Mouse (Mus musculus): ENCODE measurements around the gene Slc16a13.
A peak's percentile ranks its signal among the peaks of the same experiment; 100 is the strongest.

Slc16a13 gene

DNA sequence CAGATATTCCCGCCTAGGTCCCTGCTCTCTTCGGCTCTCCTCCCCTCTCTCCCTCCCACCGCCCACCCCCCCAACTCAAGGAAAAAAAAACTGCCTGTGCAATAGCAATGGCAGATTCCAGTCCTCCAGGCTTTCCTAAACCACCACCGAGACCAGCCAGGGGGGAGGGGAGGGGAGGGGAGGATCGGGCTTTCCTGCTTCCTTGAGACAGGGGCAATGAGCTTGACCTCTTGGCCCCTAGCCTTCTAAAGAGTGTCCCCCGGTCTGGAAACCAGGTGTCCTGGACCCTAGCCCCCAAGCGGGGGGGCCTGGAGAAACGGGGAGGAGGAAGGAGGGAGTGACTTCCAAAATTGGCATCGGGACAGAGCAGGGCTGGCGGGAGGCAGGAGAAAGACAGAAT, 11.7 kb upstream of the Slc16a13 start:
- DNase-seq (ENCODE audit: low spot score in 2 of 2): no peak

DNA sequence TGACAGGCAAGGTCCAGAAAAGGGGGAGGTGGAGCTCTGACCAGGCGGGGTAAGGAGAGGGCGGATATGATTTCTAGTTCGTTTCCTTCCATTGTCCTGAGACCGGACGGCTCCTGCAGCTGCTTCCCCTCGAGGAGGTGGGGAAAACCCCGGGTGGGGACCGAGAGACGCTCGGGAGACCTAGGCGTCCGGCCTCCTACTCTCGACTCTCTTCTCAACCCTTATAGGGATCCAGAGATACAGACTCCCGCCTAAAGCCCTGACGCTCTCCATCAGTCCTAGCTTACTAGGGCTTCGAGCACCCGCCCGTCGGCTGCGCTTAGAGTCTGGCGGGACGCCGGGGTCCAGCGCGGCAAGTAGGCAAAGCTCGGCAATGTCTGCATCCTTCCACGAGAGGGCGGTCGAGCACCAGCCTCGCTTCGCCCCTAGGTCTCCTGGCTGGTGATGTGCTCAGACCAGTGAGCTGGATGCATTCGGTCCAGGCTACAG, 9.4 kb upstream of the Slc16a13 start:
- DNase-seq (ENCODE audit: low spot score in 2 of 2): peak; percentile 71 to 82

DNA sequence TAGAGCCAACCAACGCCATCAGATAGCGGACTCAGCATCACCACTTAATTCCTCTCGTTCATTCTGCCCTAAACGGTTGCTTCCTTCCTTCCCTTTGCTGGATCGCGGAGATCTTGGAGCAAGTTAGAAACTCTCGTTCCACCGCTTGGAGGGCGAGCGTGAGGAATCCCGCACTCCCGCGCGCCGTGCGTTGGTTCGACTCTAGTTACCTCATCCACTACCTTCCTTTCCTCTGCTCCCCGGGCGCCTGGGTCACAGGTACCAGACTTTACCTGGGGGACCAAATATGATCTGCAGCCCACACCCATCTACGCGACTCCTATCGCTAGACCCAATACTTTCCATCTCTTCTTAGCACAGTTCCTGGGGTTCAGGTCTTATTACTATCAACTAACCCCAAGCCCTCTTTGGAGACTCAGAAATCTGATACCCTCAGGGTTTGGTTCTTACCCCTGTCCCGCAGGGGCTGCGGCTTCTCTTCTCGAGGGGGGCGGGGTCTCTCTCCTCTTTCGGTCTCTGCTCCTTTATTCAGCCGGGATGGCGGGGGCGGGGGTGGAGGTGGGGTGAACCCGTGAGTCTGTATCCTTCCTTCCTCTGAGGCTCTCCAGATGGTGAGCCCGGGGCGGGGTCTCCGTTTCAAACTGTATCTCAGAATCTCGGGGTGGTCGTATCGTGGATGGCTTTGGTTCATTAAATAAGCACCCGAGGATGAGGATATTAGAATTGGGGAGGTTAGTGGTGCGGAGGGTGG, 8.6 kb upstream of the Slc16a13 start, which contains the start of gene Bcl6b:
Gene Bcl6b, minus strand, starts transcription at position 539 of the 751 bp plus-strand sequence.
- DNase-seq (ENCODE audit: low spot score in 2 of 2): no peak

DNA sequence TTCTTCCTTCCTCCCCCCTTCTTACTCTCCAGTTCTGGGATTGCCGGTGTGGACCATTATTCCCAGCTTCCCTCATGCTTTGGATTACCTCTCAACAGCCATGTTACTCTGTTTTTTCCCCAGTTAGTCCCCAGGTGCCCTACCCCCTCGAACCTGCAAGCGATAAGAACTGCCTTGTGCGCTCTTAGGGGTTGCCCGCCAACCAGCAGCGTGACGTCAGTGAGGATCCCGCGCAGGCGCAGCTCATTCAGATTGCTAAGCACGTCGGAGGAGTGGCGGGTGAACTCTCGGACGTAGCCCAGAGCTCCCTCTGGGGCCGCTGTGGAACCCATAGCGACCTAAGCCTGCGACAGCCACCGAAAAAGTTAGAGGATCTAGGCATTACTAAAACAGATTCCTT, 8.0 kb upstream of the Slc16a13 start:
- peak; percentile 62 to 83 for DNase-seq (ENCODE audit: low spot score in 2 of 2)

DNA sequence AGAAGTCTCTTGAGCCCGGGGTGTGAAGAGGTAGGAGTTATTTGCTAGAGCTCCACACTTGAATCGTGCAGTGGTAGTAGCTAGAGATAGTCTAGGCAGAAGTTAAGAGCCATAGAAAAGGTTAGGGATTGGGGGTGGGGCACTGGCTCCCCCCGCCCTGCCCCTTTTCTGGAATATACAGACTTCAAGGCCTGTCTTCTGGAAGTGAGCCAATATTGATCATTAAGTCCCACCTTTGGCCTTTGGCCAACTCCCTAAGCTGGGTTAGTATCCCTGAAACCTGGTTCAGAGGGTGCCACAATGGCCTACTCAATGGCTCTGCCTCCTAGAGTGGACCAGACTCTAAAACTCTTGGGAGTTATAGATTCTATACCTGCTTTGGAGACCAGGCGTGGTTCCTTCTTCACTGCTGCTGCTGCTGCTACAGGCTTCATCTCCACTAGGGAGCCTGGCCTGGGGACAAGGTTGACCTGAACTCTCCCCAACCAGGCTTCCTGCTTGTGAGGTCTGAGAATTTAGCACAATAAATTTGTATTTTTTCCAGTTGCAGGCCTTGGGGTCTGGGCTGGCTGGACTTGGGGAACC, 6.9 kb upstream of the Slc16a13 start:
- no peak for DNase-seq (ENCODE audit: low spot score in 2 of 2)

DNA sequence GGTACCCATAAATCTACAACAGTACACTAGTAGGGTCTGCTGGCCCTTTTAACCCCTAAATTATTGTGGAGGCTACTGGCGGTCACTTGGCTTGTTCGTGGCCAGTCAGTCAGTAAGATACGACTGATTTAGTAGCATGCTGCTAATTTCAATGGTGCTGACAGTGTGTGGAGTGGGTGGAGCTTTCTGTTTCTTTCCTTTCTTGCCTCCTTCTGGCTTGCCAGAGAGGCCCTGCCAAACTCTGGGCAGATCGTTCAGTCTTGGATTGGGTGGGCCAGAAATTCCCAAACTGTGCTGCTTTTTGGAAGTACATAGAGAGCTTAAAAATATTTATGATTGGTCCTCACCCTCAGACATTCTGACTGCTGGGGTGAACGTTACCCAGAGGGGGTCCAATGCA, 6.3 kb upstream of the Slc16a13 start:
- DNase-seq (ENCODE audit: low spot score in 2 of 2): no peak

DNA sequence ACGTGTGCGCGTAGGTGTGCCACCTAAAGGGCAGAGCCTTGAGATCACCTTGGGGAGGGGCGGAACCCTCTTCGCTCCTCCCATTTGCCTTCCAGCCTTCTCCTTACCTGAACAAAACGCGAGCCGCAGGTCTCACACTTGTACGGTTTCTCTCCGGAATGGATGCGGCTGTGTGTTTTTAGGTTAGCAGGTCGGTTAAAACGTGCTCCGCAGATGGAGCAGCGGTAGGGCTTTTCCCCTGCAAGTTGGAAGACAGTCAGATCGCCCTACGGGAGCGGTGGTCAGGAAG, 5.7 kb upstream of the Slc16a13 start:
- DNase-seq (ENCODE audit: low spot score in 2 of 2): no peak

DNA sequence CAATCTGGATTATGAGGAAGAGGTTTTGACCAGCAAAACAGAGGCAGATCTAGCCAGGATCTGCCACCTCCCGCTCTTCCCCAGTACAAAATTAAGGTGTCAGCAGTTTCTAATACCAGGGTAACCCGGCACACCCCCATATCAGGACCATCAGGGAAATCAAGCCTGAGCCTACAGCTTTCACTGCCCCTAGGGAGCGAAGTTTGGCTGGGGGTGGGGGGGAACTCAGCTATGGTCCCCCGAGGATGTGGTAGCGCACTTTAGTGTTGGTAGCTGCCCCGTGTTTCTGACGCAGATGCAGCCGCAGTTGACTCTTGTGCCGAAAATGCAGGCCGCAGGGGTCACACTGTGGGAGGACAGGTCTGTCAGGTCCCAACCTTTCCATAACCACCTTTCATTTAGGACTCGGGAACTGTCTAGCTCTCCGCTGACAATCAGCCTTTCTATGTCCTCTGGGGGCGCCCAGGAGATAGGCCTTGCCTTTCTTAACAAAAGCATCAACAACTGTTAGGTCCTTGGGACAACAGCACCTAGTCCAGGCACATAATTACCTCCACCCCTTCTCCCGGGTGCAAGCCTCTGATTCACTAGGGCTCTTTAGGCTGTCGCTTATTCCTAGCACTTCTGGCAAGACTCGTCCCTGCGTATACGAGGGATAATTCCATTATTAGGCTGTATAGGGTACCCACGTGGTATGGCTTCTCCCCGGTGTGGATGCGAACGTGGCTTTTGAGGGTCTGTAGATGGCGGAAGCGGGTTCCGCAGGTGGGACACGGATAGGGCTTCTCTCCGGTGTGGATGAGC, 5.1 kb upstream of the Slc16a13 start:
- DNase-seq (ENCODE audit: low spot score in 2 of 2): no peak

DNA sequence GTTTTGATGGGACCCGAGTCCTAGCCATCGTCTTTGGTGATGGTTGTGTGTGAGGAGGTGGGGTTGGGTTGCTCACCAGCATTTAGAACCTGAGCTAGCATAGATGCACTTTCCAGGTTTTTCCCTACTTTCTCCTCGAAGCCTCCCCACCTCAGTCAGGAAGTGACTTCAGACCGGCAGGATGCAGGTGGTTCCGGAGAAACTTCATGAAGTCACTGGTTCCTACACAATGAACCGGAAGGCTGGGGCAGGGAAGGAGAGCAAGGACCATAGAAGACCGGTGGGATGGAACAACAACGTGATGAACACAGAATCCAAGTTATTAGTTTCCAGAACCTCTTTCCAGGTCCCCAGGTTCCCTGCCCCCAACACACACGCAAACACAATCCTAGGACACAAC, 2.9 kb upstream of the Slc16a13 start:
- DNase-seq (ENCODE audit: low spot score in 2 of 2): no peak

DNA sequence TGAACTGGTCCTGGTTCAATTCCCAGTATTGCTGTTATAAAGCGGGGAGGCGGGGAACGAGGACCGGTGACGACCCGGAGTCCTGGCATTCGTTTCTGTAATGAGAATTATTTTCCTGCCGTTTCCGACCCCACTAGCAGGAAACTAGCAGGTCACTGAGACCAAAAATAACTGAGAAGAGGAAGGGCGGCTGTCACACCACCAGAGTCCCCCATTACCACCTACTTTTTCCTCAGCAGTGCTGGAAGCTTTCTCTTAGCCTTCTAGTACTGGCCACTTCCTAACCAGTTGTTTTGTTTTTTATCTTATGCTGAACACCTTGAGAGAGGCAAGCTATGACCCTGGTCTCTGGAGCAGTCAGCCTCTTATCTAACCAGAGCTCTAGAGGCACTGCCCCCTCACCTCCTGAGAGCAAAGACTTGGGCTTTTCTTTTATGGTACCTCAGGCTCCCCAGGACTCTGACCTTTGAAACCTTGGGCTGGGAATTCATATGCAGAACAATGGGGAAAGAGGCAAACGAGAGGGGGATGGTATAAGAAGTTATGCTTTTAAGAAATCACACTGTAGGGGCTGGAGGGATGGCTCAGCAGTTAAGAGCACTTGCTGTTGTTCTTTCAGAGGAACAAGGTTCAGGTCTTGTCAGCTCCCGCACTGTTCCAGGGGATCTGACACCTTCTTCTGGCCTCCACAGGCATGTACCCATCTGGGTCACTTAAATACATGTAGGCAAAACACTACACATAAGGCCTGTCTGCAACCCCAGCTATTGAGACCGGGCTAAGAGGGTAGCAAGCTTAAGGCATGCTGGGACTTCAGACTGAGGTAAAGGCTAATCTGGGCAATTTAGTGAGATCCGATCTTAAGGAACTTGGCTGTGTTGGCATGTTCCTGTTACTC, 988 bp upstream of the Slc16a13 start:
- no peak for DNase-seq (ENCODE audit: low spot score in 2 of 2)

DNA sequence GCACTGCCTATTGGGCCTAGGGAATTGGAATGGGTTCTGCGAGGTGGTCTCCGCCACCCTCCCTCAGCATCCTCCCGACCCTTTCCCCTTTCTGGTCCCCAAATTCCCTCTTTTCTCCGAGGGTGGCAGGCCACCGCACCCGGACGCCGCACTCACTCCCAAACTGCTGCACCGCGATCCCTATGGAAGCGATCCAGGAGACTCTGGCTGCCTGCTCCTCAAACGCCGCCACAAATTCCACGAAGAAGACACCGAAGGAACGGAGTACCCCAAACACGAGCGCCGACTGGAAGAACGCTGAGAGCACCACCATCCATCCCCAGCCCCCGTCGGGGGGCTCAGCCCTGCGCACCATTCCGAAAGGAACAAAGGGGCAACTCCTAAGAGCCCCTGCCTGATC, 541 bp downstream of the Slc16a13 start:
- DNase-seq (ENCODE audit: low spot score in 2 of 2): no peak

DNA sequence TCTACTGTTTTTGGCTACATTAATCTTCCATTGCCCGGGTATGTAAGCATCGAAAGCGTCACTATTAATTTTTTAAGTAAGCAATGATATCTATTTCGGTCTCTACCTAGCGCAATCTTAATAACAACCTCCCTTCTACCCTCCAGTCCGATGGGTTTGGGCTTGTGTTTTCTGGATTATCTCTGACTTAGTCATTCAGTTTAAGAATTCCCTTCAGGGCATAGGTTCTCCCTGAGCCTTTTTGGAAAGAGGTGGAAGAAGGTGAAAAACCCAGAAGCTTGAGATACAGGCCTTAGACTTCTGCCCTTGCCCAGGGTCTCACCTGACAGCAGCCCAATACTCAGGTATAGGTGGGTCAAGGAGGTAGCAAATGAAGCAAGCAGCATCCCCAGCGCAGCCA, 991 bp downstream of the Slc16a13 start:
- DNase-seq (ENCODE audit: low spot score in 2 of 2): no peak

DNA sequence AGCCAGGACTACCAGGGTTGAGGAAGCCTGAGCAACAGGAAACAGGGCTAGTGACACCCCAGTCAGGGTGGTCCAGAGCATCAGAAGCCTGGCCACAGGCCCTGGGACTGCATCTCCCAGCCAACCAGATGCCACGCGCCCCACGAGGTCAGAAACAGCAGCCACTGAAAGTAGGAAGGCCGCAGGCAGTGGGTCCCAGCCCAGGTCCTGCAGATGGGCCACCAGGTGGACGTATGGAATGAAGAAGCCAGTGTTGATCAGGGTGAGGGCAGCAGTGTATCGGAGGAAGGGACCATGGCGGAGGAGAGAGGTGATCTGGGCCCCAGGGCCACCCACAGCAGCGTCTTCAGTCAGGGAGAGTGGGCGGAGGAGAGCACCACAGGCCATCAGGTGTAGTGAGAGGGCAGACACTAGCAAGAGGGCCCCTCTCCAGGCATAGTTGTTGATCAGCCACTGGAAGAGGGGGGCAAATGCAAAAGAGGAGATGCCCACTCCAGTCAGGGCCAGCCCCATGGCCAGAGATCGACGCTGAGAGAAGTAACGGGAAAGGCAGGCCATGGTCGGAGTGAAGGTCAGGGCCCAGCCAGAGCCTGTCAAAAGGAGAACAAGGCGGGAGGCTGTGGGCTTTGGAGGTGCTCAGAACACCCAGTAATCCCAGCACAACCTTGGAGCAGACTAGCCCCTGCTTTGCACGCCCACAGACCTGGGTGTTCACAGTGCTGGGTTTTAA, 2.0 kb downstream of the Slc16a13 start:
- DNase-seq (ENCODE audit: low spot score in 2 of 2): no peak

DNA sequence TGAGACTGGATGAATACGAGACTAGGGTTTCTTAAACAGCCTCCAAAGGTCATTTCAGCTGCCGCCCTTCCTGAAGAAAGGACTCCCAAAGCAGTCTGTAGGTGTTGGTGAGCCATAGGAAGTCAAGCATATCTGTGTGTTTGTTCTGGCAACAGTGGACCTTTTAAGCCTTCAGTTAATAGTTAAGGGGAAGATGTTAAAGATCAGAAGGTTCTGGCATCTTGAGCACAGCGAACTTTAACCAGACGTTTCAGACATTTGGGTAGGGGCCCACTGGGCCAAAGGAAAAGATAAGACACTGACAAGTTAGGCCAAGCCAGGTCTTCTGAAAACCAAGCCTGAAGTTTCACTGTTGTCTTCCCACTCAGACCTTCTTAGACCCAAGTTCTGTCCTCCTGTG, 2.8 kb downstream of the Slc16a13 start:
- DNase-seq (ENCODE audit: low spot score in 2 of 2): no peak

DNA sequence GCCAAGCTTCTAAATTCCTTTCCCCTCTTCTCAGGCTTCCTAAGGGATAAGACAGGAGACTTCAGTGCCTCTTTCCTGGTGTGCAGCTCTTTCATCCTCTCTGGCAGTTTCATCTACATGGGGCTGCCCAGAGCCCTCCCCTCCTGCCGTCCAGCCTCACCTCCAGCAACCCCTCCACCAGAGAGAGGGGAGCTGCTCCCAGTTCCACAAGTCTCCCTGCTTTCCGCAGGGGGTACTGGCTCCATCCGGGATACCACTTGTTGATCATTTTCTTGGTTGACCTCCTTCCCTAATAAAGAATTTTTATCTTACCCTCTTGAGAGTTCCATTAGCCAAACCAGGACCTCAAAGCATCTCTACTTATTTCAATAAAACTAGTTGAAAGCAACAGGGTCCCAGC, 4.8 kb downstream of the Slc16a13 start:
- DNase-seq (ENCODE audit: low spot score in 2 of 2): no peak

DNA sequence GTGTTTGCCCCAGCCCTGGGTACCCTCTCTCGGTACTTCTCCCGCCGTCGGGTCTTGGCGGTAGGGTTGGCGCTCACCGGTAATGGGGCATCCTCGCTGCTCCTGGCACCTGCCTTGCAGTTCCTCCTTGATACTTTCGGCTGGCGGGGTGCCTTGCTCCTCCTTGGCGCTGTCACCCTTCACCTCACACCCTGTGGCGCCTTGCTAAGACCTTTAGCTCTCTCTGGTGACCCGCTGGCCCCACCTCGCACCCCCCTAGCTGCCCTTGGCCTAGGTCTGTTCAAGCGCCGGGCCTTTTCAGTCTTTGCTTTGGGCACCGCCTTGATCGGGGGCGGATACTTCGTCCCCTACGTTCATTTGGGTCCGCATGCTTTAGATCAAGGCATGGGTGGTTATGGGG, 5.6 kb downstream of the Slc16a13 start:
- DNase-seq (ENCODE audit: low spot score in 2 of 2): no peak

DNA sequence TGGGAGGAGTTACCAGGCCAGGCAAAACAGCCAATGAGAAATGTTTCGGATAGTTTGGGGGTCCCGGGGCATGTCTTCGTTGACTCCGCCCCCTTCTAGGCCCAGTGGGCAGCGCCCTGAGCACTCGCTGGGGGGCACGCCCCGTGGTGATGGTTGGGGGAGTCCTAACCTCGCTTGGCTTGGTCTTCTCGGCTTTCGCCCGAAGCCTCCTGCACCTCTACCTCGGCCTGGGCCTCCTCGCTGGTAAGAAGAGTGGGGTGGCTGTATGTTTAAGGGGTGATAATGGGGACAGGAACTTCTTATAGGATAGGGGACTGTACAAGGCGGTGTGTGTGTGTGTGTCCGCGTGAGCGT, 6.0 kb downstream of the Slc16a13 start:
- no peak for DNase-seq (ENCODE audit: low spot score in 2 of 2)

DNA sequence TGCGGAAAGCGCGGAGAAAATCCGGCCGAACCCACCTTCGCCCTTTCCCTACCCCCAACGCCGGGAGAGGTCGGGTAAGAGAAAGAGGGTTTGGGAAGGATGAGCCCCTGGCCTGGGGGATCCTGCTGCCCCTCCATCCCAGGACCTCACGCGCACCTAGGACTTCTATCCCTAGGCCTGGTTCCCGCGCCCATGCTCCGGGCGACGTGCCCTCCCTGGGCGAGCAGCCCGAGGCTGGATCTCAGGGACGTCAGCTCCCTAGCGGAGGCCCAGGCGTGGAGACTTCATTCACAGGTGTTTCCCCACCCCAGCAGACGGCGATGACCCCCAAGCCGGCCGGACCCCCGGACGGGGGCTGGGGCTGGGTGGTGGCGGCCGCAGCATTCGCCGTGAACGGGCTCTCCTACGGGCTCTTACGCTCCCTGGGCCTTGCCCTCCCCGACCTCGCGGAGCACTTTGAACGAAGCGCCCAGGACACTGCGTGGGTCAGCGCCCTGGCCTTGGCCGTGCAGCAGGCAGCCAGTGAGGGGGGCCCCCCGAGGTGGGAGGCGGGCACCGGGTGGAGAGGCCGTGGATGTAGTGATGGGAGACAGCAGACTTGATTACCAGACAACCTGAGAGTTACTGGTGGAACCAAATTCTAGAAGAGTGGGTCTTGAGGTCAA, 6.5 kb downstream of the Slc16a13 start:
- no peak for DNase-seq (ENCODE audit: low spot score in 2 of 2)

DNA sequence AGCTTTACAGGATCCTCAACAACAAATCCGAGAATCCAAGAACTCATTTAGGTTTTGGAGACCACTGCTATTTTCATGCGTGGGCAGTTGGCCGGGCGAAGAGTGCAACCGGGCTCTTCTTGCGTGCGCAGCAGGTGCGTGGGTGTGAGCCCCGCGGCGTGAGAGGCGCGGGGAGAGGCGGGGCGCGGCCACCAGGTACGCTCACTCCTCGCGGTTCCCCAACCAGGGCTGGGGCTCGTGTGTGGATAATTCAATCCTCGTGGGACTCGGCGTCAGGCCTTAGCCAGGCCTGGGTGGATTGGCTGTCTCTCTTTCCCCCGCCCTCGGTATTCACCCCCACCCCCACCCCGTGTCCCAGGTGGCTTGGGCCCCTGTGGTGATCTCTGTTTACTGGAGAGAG, 7.1 kb downstream of the Slc16a13 start:
- DNase-seq (ENCODE audit: low spot score in 2 of 2): no peak

DNA sequence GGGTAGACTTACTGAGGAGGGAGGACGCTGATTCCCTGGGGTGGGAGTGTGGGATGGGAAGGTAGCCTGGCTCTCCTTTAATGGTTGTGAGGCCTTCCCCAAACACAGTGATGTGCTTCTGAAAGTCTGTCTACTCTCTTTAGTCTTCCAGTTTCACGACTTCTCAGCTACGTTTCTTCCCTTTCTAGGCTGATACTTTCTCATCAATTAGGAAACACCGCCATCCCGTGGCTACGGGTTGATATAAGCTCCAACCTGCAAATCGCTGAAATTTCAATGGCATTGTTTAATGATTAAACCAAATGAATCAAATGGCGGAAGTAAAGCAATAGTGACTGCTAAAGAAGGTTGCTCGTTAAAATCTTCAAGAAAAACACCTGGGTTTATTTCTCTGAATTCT, 8.0 kb downstream of the Slc16a13 start:
- DNase-seq (ENCODE audit: low spot score in 2 of 2): peak; percentile 73 to 79

DNA sequence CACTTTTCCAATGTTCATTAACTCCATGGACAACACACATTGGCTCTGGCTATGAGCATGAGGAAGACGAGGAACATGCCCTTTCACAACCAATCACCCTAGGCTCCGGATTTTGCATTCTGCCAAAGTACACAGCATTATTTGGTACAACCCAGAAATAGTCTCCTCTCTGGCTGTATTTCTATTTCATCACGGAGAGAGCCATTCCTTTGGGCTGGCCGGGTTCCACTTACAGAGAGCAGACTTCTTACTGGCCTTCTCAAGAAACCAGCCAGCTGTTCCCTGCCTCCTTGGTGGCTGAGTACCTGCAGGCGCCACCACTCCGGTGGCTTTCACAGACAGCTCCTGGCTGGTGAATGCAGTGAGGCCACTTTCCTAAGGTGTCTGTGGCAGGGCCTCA, 8.4 kb downstream of the Slc16a13 start, which contains the start of gene Slc16a11:
Gene Slc16a11, plus strand, starts transcription at position 330 of the 400 bp plus-strand sequence.
- DNase-seq (ENCODE audit: low spot score in 2 of 2): no peak
